Mouse (Mus musculus) MEL-GATA-1-ER (cell line): ENCODE measurements around the gene Olfr67.
"Not testable (repeated sequence)": the region's sequence is repeated elsewhere in the genome, so short reads cannot be mapped to it uniquely, and the experiment has no call there.

ENCODE experiments used
- DNase-seq: peaks from one replicate; pipeline ENCODE4 v3.0.0-alpha.2; 2012; ENCODE audit warnings: low read depth; ENCODE audit errors: extremely low read depth

Gene Olfr67

GRCm38 (mm10) chr7:103791721-103792120, at the start of gene Olfr67:
Gene Olfr67, minus strand, starts transcription at chr7:103791821.
- DNase-seq = no peak

GRCm38 (mm10) chr7:103840268-103840667, 48.6 kb upstream of the Olfr67 start, which contains the start of gene Hbb-bh2:
Gene Hbb-bh2, minus strand, starts transcription at chr7:103840520.
- no peak for DNase-seq

- peak; percentile 88 for DNase-seq
Measured at GRCm38 (mm10) chr7:103827808-103828207, 36.2 kb upstream of the Olfr67 start, which contains the start of gene Hbb-bs. Gene Hbb-bs, minus strand, starts transcription at chr7:103828096.

- not testable (repeated sequence) for DNase-seq
Measured at GRCm38 (mm10) chr7:103827139-103827538, 35.5 kb upstream of the Olfr67 start.

- no peak for DNase-seq
Measured at GRCm38 (mm10) chr7:103826255-103826887, 34.8 kb upstream of the Olfr67 start.

GRCm38 (mm10) chr7:103825536-103826254, 34.1 kb upstream of the Olfr67 start:
- no peak for DNase-seq

- DNase-seq = no peak
Measured at GRCm38 (mm10) chr7:103824597-103824996, 33.0 kb upstream of the Olfr67 start.

- DNase-seq = not testable (repeated sequence)
Measured at GRCm38 (mm10) chr7:103815085-103815484, 23.5 kb upstream of the Olfr67 start.

GRCm38 (mm10) chr7:103813766-103814165, 22.1 kb upstream of the Olfr67 start, which contains the start of gene Hbb-bt:
Gene Hbb-bt, minus strand, starts transcription at chr7:103813996.
- peak; percentile 83 for DNase-seq

- not testable (repeated sequence) for DNase-seq
Measured at GRCm38 (mm10) chr7:103813152-103813551, 21.5 kb upstream of the Olfr67 start.

GRCm38 (mm10) chr7:103812174-103812573, 20.6 kb upstream of the Olfr67 start:
- no peak for DNase-seq

GRCm38 (mm10) chr7:103811223-103811845, 19.7 kb upstream of the Olfr67 start:
- DNase-seq = peak; percentile 86

GRCm38 (mm10) chr7:103810746-103811145, 19.1 kb upstream of the Olfr67 start:
- DNase-seq = no peak

GRCm38 (mm10) chr7:103810296-103810695, 18.7 kb upstream of the Olfr67 start:
- DNase-seq = no peak

GRCm38 (mm10) chr7:103809801-103810155, 18.2 kb upstream of the Olfr67 start:
- DNase-seq = no peak

- DNase-seq = peak; percentile 91
Measured at GRCm38 (mm10) chr7:103808971-103809800, 17.6 kb upstream of the Olfr67 start.

GRCm38 (mm10) chr7:103808120-103808519, 16.5 kb upstream of the Olfr67 start:
- not testable (repeated sequence) for DNase-seq

- DNase-seq = no peak
Measured at GRCm38 (mm10) chr7:103806856-103807255, 15.2 kb upstream of the Olfr67 start.

- DNase-seq = peak; percentile 74
Measured at GRCm38 (mm10) chr7:103792669-103793388, 1.2 kb upstream of the Olfr67 start.

- no peak for DNase-seq
Measured at GRCm38 (mm10) chr7:103779598-103779997, 12.0 kb downstream of the Olfr67 start, which contains the start of gene Olfr68. Gene Olfr68, minus strand, starts transcription at chr7:103779698.
